Mouse (Mus musculus): ENCODE measurements at regions not wholly inside any gene's neighbourhood (a gene's known extent, or its start where the extent isn't known, plus 50 kb on each side); places are given as distances from the start of the nearest gene placed in this dataset.

- no peaks in the 10 kb centered on the region for H3K36me3 ChIP-seq (ENCODE audit: control insufficient read depth, insufficient read depth)
- H3K27me3 ChIP-seq (replicated peaks; ENCODE audit: control insufficient read depth, insufficient read depth, low read length) = no peaks in the 10 kb centered on the region
- H3K4me1 ChIP-seq (replicated peaks; ENCODE audit: control insufficient read depth, insufficient read depth, low read length) = no peaks in the 10 kb centered on the region
- ATAC-seq = no peak
- H3K27ac ChIP-seq (ENCODE audit: low read length) = no peak overlapping the region
- H3K9ac ChIP-seq (replicated peaks; ENCODE audit: low read depth, low read length) = no peak overlapping the region
- no peak overlapping the region for H3K4me3 ChIP-seq (replicated peaks; ENCODE audit: low read length)
- no peak overlapping the region for H3K4me2 ChIP-seq (ENCODE audit: low read length)
- no peaks in the 10 kb centered on the region for H3K9me3 ChIP-seq (ENCODE audit: control insufficient read depth, low read length)
- 64% methylated on average over 6 of the region's 6 CpGs for WGBS
Measured at GRCm38 (mm10) chr12:27118581-27118980, 223.8 kb downstream of the Sox11 start.

- ATAC-seq = no peak
- H3K9me3 ChIP-seq (ENCODE audit: control insufficient read depth, low read length) = no peaks in the 10 kb centered on the region
- H3K4me2 ChIP-seq (ENCODE audit: low read length) = no peak overlapping the region
- no peaks in the 10 kb centered on the region for H3K4me1 ChIP-seq (replicated peaks; ENCODE audit: control insufficient read depth, insufficient read depth, low read length)
- H3K27me3 ChIP-seq (replicated peaks; ENCODE audit: control insufficient read depth, insufficient read depth, low read length) = no peaks in the 10 kb centered on the region
- H3K9ac ChIP-seq (replicated peaks; ENCODE audit: low read depth, low read length) = no peak overlapping the region
- H3K36me3 ChIP-seq (ENCODE audit: control insufficient read depth, insufficient read depth) = no peaks in the 10 kb centered on the region
- no peak overlapping the region for H3K4me3 ChIP-seq (replicated peaks; ENCODE audit: low read length)
- no peak overlapping the region for H3K27ac ChIP-seq (ENCODE audit: low read length)
- WGBS = 69% methylated on average over 6 of the region's 6 CpGs
Measured at GRCm38 (mm10) chr12:27115392-27115791, 227.0 kb downstream of the Sox11 start.

DNA sequence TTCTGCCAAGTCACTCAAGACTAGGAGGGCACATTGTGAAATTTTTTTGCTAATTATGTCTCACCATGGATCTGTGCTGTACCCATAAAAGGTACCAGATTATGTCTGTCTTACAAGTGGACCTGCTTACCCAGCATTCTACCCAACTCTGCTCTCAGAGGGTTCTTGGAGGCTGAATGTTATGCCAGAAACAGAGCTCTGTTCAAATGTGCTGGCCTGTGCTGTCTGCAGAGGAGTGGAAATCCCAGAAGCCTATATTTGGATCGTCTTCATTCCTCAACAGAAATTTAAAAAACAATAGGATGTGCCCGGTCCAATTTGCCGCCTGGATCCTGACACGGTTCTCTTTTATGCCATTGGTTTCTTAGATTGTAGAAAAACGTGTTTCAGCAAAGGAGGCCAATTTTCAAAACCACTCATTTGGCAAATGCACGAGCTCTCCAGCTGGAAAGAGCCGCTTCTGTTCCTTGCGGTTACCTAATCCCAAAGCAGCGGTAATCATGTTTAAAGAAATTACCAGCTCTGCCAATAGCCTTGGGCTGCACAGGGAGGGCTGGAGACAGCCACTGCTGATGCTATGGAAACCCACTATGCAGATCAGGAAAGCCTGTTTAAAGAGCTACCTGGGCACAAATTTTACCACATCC, 237.3 kb downstream of the Sox11 start:
- Histone ChIP-seq H3K4me1 (replicated peaks; ENCODE audit: control insufficient read depth, insufficient read depth, low read length) (peaks cover 13% of the 10 kb centered on the region), H3K9me3 (ENCODE audit: control insufficient read depth, low read length) (no peaks in the 10 kb centered on the region), H3K27me3 (replicated peaks; ENCODE audit: control insufficient read depth, insufficient read depth, low read length) (no peaks in the 10 kb centered on the region), H3K4me3 (replicated peaks; ENCODE audit: low read length) (no peak overlapping the region), H3K27ac (ENCODE audit: low read length) (peak overlapping the region; percentile 86), H3K9ac (replicated peaks; ENCODE audit: low read depth, low read length) (no peak overlapping the region), H3K4me2 (ENCODE audit: low read length) (peak overlapping the region; percentile 19; the same call in 1 of the 2 replicates), H3K36me3 (ENCODE audit: control insufficient read depth, insufficient read depth) (no peaks in the 10 kb centered on the region)
- WGBS = 28% methylated on average over 9 of the region's 9 CpGs
- peak; percentile 92 for ATAC-seq

DNA sequence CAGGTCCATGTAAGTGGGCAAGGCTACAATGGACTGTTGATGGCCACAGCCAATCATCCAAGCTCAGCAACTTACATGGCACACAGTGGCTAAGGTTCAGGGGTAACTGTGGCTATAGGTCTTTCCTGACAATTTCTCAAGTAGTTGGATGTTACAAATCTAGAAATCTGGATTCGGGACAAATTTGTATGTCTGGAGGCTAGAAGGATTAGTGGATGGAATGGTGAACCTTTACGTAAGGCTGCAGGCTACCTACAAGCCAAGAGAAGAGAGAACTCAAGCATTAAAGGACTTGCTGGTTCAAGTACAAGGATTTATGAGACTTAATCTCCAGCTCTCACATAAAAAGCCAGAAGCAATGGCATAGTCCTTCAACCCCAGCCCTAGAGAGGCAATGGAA, 239.4 kb downstream of the Sox11 start:
- Histone ChIP-seq H3K36me3 (ENCODE audit: control insufficient read depth, insufficient read depth) (no peaks in the 10 kb centered on the region), H3K27ac (ENCODE audit: low read length) (no peak overlapping the region), H3K27me3 (replicated peaks; ENCODE audit: control insufficient read depth, insufficient read depth, low read length) (no peaks in the 10 kb centered on the region), H3K4me3 (replicated peaks; ENCODE audit: low read length) (no peak overlapping the region), H3K9me3 (ENCODE audit: control insufficient read depth, low read length) (no peaks in the 10 kb centered on the region), H3K9ac (replicated peaks; ENCODE audit: low read depth, low read length) (no peak overlapping the region), H3K4me2 (ENCODE audit: low read length) (no peak overlapping the region), H3K4me1 (replicated peaks; ENCODE audit: control insufficient read depth, insufficient read depth, low read length) (peaks cover 13% of the 10 kb centered on the region)
- WGBS = 95% methylated on average over 2 of the region's 2 CpGs
- no peak for ATAC-seq

DNA sequence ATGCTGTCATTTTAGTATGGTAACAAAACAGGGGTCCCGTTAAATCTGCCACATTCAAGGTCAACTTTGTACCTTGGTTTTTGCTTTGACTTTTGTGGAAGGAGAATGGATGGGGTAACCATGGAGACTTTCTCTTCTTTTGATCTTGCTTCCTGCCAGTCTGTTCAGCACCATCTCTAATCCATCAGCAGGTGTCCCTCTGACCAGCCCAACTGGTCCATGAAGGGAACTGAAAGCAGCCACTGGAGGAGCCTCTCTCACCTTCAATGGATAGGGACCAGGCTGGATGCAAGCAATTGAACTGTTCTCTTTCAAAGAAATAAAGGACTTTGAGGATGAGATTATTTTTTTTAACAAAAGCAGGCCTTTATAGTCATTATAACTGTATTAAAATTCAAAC, 253.2 kb downstream of the Sox11 start:
- H3K9ac ChIP-seq (replicated peaks; ENCODE audit: low read depth, low read length) = no peak overlapping the region
- no peaks in the 10 kb centered on the region for H3K27me3 ChIP-seq (replicated peaks; ENCODE audit: control insufficient read depth, insufficient read depth, low read length)
- WGBS = 36% methylated on average over 1 of the region's 1 CpGs
- ATAC-seq = no peak
- H3K4me3 ChIP-seq (replicated peaks; ENCODE audit: low read length) = no peak overlapping the region
- peaks cover 2% of the 10 kb centered on the region for H3K4me1 ChIP-seq (replicated peaks; ENCODE audit: control insufficient read depth, insufficient read depth, low read length)
- H3K27ac ChIP-seq (ENCODE audit: low read length) = no peak overlapping the region
- no peaks in the 10 kb centered on the region for H3K36me3 ChIP-seq (ENCODE audit: control insufficient read depth, insufficient read depth)
- H3K4me2 ChIP-seq (ENCODE audit: low read length) = no peak overlapping the region
- H3K9me3 ChIP-seq (ENCODE audit: control insufficient read depth, low read length) = peaks cover 4% of the 10 kb centered on the region; the same call in 1 of the 2 replicates

- Histone ChIP-seq H3K9ac (replicated peaks; ENCODE audit: low read depth, low read length) (no peak overlapping the region), H3K27ac (ENCODE audit: low read length) (no peak overlapping the region), H3K4me2 (ENCODE audit: low read length) (no peak overlapping the region), H3K4me1 (replicated peaks; ENCODE audit: control insufficient read depth, insufficient read depth, low read length) (peaks cover 24% of the 10 kb centered on the region), H3K27me3 (replicated peaks; ENCODE audit: control insufficient read depth, insufficient read depth, low read length) (no peaks in the 10 kb centered on the region), H3K4me3 (replicated peaks; ENCODE audit: low read length) (no peak overlapping the region), H3K9me3 (ENCODE audit: control insufficient read depth, low read length) (no peaks in the 10 kb centered on the region), H3K36me3 (ENCODE audit: control insufficient read depth, insufficient read depth) (no peaks in the 10 kb centered on the region)
- WGBS = 79% methylated on average over 2 of the region's 2 CpGs
- ATAC-seq = no peak
Measured at GRCm38 (mm10) chr12:27085890-27086289, 256.5 kb downstream of the Sox11 start.

DNA sequence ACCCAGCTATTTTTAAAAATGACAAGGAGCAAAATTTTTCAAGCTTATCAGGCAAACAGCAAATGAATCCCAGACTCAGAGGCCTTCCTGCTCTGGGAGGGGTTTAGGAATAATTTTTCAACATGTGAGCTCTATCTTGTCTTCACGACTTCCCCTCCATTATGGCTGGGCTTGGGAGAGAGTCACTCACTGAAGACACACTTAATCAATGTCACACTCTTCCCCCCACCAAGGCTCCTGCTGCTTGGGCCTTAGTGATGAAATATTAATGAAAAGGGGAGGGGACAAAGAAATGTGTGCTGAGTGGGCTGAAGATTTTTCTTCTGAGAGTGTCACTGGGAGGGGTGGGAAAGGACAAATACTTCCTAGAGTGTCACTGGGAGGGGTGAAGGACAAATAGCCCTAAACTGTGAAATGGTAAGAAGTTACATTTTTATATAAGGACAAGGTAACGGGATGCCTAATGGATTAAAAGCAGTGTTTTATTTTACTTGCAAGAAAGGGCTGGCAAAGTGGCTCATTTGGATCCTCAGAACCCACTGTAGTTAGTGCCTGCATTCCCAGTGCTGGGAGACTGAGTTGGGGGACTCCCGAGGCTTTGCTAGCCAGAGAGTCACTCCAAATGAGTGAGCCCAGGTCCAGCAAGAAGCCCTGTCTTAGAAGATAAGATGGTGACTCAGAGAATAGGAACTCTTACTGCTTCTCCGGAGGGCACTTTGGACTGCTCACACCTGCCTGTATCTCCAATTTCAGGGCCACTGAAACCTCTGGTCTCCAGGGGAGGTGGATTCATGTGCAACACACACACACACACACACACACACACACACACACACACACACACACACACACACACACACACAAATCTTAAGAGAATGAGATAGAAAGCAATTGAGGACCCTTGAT, 258.5 kb downstream of the Sox11 start:
- peaks cover 24% of the 10 kb centered on the region for H3K4me1 ChIP-seq (replicated peaks; ENCODE audit: control insufficient read depth, insufficient read depth, low read length)
- H3K27me3 ChIP-seq (replicated peaks; ENCODE audit: control insufficient read depth, insufficient read depth, low read length) = no peaks in the 10 kb centered on the region
- 13% methylated on average over 4 of the region's 4 CpGs for WGBS
- 0 out of 2 replicates have a peak overlapping the region, but pooled peaks have one; percentile 16 for H3K9ac ChIP-seq (replicated peaks; ENCODE audit: low read depth, low read length)
- H3K4me3 ChIP-seq (replicated peaks; ENCODE audit: low read length) = no peak overlapping the region
- H3K36me3 ChIP-seq (ENCODE audit: control insufficient read depth, insufficient read depth) = no peaks in the 10 kb centered on the region
- peak overlapping the region; percentile 95 for H3K27ac ChIP-seq (ENCODE audit: low read length)
- H3K4me2 ChIP-seq (ENCODE audit: low read length) = no peak overlapping the region
- peak; percentile 23; the same call in 1 of the 2 replicates for ATAC-seq
- no peaks in the 10 kb centered on the region for H3K9me3 ChIP-seq (ENCODE audit: control insufficient read depth, low read length)

DNA sequence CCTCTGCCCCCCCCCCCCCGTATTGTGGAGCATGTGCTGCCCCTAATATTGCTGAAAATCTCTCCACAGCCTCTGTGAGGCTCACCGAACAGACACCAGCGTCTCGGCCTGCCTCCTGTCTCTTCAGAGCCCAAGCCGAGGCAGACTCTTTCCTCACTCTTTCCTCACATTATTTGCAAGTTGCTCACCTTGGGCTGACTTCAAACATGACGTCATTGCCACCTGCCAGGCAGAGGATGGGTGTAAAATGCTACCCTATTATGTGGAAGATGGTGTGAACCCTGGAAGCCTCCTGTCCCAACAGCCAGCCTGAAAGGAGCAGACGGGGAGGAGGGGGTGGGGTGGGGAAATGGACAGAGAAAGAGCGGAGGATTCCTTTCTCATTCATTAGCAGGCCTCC, 259.3 kb downstream of the Sox11 start:
- Histone ChIP-seq H3K4me2 (ENCODE audit: low read length) (peak overlapping the region; percentile 42), H3K4me3 (replicated peaks; ENCODE audit: low read length) (peak overlapping the region; percentile 11), H3K36me3 (ENCODE audit: control insufficient read depth, insufficient read depth) (no peaks in the 10 kb centered on the region), H3K4me1 (replicated peaks; ENCODE audit: control insufficient read depth, insufficient read depth, low read length) (peaks cover 24% of the 10 kb centered on the region), H3K9ac (replicated peaks; ENCODE audit: low read depth, low read length) (peak overlapping the region; percentile 35), H3K27ac (ENCODE audit: low read length) (peak overlapping the region; percentile 95), H3K9me3 (ENCODE audit: control insufficient read depth, low read length) (0 out of 2 replicates have a peak, but pooled peaks cover 1% of the 10 kb centered on the region), H3K27me3 (replicated peaks; ENCODE audit: control insufficient read depth, insufficient read depth, low read length) (no peaks in the 10 kb centered on the region)
- peak; percentile 89 for ATAC-seq
- 2% methylated on average over 7 of the region's 8 CpGs for WGBS

- peak; percentile 95 for ATAC-seq
- H3K4me2 ChIP-seq (ENCODE audit: low read length) = peak overlapping the region; percentile 42
- WGBS = under 1% methylated on average over 8 of the region's 8 CpGs
- peak overlapping the region; percentile 95 for H3K27ac ChIP-seq (ENCODE audit: low read length)
- H3K9ac ChIP-seq (replicated peaks; ENCODE audit: low read depth, low read length) = peak overlapping the region; percentile 49
- H3K9me3 ChIP-seq (ENCODE audit: control insufficient read depth, low read length) = 0 out of 2 replicates have a peak, but pooled peaks cover 3% of the 10 kb centered on the region
- no peaks in the 10 kb centered on the region for H3K27me3 ChIP-seq (replicated peaks; ENCODE audit: control insufficient read depth, insufficient read depth, low read length)
- H3K4me3 ChIP-seq (replicated peaks; ENCODE audit: low read length) = peak overlapping the region; percentile 11
- H3K4me1 ChIP-seq (replicated peaks; ENCODE audit: control insufficient read depth, insufficient read depth, low read length) = peaks cover 24% of the 10 kb centered on the region
- H3K36me3 ChIP-seq (ENCODE audit: control insufficient read depth, insufficient read depth) = no peaks in the 10 kb centered on the region
Measured at GRCm38 (mm10) chr12:27082624-27083023, 259.8 kb downstream of the Sox11 start.

Data from forebrain, embryonic 16.5 days (tissue).